Mouse (Mus musculus): ENCODE measurements around the gene Itga10. TPM values are rescaled to one million over a fixed set of nuclear protein-coding genes. Genes with fewer than 3 reads are reported as not detected.
"Not testable (repeated sequence)": the region's sequence is repeated elsewhere in the genome, so short reads cannot be mapped to it uniquely, and the experiment has no call there.

The Itga10 gene
- total RNA-seq, 2 experiments from 2014 or later: 0.84 to 1.2 TPM

DNA sequence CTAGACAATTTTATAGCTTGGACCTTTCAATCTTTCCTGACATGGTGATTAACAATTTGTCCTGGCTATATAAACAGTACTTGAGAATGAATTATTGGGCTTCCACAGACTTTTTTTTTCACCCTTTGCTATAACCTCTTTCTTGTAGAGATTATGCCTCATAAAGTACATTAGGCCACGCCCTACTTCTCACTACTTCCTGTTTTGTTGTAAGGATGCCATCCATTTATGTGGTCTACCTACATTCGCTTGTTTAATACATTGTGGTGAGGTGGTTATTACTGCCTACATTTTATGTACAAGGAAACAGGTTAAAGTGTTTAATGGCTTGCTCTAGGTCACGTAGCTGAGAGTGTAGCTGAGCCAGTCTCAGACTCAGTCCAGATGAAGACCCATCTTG is 29.8 kb downstream of the Itga10 start:
- no peak for DNase-seq
- intact Hi-C loops (cut with DNase I): no loop called here

DNA sequence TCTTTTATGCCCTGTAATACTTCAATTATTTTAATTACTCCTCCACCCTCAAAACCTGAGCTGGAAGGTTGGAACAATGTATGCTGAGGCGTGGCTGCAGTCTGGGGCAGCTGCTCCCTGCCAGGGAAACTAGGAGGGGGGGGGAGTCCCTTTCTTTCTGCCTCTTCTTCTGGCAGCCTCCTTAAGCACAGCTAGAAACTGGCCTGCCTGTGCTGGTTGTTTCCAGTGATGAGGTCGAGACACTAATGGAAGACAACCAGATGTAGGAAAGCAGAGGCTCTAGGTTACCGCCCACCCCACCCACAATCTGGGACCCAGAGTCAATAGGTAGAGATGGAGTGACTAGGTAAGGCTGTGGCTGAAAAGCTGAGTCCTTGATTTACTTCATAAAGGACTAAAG is 30.3 kb downstream of the Itga10 start:
- intact Hi-C loops (cut with DNase I): no loop called here
- no peak for DNase-seq

DNA sequence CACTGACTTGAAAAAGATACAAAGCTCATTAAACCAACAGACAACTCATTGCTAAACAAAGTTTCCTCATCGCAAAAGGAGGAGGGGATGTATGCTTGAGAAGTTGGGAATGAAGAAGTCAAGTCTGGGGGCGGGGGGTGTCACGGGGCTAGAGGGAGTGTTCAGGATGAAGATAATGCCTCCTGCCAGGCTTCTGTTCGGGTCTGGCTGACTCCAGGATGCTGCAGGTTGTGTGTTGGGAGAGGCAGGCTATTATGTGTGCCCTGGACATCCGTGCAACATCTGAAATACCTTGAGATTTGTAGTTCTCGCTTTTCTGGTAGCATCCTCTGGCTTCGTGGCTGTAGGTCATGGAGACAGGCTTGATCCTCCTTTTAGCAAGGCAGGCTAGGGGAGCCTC is 33.1 kb downstream of the Itga10 start:
- intact Hi-C loops (cut with DNase I): no loop called here
- DNase-seq: no peak

DNA sequence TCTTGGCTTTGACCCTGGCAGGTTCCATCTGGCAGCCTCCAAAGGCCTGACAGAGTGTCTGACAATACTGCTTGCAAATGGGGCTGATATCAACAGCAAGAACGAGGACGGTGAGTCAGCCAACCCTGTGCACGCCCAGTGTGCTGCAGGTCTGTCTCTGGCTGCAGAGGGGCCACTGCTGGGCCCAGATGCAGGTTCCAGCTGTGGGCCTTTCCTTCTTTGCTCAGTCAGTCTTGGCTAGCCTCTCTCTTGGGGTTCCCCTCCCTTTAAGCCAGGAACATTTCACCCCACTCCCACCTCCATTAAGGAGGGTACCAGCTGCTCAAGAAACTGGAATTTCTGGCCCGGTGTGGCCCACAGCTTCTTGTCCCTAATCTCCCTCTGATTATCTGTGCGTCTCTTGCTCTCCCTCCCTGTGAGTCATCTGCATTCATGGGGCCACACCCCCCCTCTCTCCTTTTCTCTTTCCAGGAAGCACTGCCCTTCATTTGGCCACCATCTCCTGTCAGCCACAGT is 33.8 kb downstream of the Itga10 start:
- no peak for DNase-seq
- intact Hi-C loops (cut with DNase I): no loop called here

DNA sequence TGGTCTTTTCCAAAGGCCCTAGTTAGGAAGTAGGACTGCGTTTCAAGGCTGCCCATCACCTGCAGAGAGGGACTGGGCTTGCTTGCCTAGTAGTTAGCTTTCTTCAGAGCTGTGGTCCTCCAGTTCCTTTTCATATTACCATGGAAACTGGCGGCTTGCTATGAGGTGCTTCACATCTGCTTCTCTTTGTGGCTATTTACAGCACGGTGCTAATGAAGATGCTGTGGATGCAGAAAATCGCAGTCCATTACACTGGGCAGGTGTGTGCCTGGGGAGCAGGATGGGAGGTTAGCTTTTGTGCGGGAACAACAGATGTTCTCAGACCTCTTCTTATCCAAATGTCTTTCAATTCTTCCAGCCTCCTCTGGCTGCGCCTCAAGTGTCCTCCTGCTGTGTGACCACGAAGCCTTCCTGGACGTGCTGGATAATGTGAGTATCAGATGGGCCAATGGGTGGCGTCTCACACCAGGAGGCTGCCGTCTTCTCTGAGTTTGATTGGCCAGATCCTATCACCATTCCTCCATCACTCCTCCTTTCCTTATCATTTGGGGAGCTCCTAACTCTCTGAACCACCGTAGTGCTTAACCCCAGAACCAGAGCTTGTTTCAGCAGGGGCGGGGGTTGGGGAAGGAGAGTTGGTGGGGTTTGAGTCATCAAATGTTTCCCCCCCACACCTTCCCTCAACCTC is 35.0 kb downstream of the Itga10 start:
- intact Hi-C loops (cut with DNase I): no loop called here

DNA sequence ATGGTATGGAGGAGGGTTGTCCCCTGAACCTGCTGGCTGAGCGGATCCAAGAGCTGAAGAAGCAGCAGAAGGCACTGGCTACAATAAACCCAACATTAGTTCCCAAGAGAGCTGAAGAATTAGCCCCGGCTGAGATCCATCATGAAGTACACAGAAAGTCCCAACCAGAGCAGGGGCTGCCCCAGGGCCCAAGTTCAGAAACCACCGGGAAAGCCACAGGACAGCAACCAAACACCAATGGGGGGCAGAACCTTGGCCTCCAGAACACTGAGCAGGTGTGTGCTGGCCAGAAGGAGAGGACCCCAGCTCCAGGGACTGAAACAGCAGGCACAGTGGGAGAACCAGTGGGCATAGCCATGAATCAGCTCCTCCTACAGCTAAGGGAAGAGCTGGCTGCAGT is 38.1 kb downstream of the Itga10 start:
- DNase-seq: no peak
- intact Hi-C loops (cut with DNase I): no loop called here

More for the DNA sequence above, 35.0 kb downstream of the Itga10 start:
- DNase-seq: no peak

DNA sequence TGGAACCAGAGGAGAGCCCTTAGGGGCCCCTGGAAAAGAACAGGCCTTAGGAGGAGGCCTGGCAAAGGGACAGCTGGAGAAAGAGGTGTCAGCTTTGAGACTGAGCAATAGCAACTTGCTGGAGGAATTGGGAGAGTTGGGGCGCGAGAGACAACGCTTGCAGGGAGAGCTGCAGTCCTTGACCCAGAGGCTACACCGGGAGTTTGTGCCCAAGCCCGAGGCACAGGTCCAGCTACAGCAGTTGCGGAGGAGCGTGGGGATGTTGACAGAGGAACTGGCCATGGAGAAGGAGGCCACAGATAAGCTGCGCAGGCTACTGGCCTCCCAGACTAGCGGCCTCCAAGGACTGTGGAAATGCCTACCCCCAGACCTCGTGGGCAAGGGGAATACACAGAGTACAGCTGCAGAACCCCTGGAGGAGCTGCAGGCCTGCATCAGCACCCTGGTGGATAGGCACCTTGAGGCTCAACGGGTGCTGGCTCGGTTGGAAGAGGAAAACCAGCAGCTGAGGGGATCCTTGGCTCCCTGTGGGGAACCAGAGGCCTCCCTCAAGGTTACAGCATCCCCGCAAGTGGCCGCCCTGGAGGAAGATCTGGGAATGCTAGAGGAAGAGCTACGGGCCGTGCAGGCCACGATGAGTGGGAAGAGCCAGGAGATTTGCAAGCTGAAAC is 38.9 kb downstream of the Itga10 start:
- DNase-seq: no peak
- intact Hi-C loops (cut with DNase I): no loop called here

DNA sequence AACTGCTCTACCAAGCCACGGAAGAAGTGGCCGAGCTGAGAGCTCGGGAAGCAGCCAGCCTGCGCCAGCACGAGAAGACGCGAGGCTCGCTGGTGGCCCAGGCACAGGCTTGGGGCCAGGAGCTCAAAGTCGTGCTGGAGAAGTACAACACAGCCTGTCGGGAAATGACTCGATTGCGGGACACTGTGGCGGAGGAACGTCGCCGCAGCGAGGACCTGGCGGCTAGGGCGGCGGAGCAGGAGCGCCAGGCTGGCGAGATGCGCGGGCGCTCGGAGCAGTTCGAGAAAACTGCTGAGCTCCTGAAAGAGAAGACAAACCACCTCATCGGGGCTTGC is 39.4 kb downstream of the Itga10 start:
- no peak for DNase-seq

DNA sequence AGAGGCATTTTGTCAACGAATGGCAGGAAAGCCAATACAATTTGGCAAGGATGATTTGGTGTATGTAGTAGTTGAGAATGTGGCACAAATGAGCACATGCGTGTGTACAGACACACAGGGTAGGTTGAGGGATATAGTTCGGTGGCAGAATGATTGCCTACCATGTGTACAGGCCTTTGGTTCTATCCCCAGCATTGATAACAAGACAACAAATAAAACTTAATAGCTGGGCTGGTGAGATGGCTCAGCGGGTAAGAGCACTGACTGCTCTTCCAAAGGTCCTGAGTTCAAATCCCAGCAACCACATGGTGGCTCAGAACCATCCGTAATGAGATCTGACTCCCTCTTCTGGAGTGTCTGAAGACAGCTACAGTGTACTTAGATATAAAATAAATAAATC is 40.7 kb downstream of the Itga10 start:
- DNase-seq; intact Hi-C loops (cut with DNase I): not testable (repeated sequence)

More for the DNA sequence above, 39.4 kb downstream of the Itga10 start:
- intact Hi-C loops (cut with DNase I): no loop called here

DNA sequence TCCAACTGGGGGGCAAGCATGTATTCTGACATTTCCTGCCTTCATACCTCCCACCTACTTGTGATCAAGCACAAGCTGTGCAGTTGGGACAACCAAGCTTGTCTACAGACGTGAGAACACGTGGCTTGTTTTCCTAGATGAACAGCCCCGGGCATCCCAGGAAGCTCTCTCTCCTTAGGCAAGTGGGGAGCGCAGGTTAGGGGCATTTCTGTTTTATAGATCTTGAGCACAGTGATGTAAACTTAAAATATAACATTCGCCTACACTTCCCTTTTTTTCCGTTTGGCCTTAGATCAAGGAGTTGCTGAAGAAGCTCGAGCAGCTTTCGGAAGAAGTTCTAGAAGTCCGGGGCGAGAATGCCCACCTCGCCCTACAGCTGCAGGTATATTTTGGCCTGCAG is 43.5 kb downstream of the Itga10 start:
- intact Hi-C loops (cut with DNase I): no loop called here

DNA sequence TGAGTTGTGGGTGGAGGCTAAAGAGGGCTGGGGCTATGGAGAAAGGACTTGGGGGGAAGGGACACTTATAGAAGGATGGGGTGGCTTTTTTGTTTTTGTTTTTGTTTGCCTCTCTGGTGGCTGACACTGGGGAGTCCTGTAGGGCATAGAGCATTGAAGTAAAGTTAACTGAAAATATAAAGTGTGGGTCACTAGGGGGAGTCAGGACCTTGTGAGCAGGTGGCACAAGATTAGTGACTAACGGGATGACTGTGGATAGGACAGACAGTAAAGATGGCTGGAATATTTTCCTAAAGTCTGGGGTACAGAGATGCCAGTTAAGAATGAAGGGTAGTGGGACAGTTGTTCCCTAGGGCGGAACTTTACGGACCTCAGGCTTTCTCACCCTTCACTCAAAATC is 44.9 kb downstream of the Itga10 start:
- no peak for DNase-seq
- intact Hi-C loops (cut with DNase I): no loop called here

More for the DNA sequence above, 43.5 kb downstream of the Itga10 start:
- DNase-seq: no peak

DNA sequence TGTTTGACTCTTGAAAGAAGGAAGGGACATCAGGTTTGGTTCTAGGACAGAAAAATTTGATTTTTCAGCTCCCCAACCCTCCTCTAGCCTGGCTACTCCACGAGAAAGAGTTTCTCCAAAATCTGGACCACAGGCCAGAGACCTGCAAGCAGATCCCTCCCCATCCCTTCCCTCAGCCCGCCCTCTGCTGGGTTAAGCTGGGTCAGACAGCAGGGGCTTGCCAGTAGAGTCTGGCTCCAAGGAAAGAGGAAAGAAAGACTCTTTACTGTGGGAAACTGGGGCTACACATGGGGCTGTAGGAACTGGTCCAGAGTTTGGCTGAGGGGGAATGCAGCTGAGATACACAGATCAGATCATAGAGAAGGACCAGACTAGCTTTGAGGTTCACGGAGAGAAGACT is 47.1 kb downstream of the Itga10 start:
- intact Hi-C loops (cut with DNase I): no loop called here
- peak in 1 of 2 experiments; percentile 46 for DNase-seq

DNA sequence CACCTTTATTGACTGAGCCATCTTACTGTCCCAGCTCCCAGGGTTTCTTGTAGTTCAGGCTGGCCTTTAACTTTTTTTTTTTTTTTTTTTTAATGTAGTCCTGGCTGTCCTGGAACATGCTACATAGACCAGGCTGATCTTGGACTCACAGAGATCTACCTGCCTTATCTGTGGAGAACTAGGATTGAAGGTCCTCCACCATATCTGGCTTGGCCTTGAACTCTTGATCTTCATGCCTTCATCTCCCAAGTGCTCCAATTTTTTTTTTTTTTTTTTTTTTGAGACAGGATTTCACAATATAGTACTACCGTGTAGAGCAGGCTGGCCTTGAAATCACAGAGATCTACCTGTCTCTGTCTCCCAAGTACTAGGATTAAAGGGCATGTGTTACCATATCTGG is 48.2 kb downstream of the Itga10 start:
- no peak for DNase-seq
- intact Hi-C loops (cut with DNase I): no loop called here

DNA sequence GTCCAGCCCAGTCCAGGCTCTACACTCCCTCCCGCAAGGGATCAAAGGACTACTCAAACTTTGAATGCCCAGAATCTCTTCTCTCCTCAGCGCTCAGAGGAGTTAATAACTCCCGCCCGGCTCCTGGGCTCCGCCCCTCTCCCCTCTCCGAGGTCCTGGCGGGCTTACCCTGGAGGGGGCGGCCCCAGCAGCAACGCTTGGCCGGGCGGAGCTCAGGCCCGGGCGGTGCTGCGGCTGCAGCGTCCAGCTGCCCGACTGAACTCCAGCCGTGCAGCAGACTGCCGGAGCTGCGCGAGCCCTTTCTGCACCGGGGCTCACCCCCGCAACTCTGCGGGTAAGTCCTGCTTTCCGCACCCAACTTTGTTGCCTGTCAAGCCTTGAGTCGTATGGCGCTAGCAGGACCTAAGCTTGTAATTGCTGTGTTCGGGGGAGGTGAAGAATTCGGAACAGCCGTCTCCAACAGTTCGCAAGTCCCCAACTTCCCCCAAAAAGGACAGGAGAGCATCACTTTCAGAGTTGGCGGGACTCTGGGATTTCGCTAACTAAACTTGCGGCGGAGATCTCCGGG is 50.9 kb downstream of the Itga10 start, which contains the start of gene Pias3:
Gene Pias3, plus strand, starts transcription at position 187 of the 568 bp plus-strand sequence.
- DNase-seq: peak; percentile 76 to 83
- intact Hi-C loops (cut with DNase I): no loop called here

DNA sequence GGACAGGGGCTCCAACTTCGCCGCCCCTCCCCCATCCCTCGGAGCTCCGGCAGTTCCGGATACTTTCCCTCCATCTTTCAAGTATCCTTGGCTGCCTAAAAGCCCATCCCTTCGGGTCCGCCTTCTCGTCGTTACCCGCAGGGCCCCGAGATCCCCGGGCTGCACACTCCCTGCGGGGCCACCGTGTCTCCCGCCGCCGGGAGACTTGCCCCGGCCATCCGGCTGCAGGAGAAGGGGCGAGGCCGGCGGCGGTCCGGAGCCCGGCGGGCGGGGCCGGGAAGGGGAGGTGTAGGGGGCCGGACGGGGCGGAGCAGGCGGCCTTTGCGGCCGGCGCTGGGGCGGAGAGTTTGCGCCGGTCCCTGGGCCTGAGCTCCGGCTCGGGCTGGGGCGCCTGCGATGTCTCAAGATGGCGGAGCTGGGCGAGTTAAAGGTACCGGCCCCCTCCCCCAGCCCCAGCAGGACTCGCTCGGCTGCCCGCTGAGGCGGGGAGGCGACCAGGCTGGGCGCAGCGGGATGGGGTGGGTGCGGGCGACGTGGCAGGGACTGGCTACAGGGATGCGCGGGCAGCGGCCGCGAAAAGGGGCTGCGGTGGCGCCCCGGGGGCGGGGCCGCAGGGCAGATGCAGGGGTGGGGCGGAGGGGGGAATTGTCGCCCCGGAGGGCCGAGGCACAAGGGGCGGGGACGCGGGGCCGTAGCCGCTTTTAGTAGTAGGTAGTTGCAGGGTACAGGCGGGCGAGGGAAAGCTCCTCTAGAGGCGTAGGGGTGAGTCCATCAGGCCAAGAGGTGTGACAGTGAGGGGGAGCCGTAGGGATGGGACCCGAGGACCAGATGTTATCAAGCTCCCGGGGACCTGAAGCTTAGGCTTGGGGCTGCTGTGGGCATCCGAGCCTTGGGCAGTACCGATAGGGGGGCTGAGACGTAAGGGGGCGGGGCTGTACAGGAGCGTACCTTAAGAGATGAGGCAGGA is 51.7 kb downstream of the Itga10 start:
- DNase-seq: peak; percentile 87 to 89
- intact Hi-C loops (cut with DNase I): no loop called here

DNA sequence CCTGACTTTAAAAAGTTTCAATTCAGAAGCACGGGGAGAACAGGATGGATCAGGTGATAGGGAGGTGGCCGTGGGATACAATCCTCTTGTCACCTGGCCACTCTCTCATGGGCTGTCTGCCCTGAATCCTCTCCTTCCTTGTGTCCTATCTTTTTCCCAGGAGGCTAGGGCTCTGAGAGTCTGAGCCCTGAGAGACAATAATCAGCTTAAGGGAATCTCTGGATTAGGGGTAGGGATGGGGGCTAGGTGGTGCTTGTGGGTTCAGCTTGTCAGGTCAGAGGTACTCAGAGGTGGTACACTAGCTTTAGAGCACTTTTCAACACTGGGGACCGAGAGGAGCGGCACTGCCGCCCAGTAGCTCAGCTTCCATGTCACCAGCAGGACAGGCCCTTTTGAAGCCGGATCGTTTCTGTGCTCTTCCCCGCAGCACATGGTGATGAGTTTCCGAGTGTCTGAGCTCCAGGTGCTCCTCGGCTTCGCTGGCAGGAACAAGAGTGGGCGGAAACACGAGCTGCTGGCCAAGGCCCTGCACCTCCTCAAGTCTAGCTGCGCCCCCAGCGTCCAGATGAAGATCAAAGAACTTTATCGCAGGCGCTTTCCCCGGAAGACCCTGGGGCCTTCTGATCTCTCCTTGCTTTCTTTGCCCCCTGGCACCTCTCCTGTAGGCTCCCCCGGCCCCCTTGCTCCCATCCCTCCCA is 53.8 kb downstream of the Itga10 start:
- no peak for DNase-seq
- intact Hi-C loops (cut with DNase I): no loop called here

DNA sequence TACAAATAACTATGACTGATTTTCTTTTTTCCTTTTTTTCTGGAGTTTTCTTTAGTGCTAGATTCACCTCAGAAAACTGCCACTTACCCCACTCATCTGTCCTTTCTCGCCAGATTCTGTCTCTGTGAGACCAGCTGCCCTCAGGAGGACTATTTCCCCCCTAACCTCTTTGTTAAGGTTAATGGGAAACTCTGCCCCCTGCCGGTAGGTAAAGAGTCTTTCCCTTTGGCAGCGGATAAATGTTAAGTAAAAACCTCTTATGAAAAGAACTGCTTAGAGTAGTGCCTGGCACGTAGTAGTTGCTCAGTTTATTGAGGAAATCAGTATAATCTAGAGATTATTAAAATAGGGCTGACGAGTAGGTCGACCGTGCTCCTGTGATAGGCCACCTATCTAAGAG is 55.0 kb downstream of the Itga10 start:
- DNase-seq: no peak
- intact Hi-C loops (cut with DNase I): no loop called here

DNA sequence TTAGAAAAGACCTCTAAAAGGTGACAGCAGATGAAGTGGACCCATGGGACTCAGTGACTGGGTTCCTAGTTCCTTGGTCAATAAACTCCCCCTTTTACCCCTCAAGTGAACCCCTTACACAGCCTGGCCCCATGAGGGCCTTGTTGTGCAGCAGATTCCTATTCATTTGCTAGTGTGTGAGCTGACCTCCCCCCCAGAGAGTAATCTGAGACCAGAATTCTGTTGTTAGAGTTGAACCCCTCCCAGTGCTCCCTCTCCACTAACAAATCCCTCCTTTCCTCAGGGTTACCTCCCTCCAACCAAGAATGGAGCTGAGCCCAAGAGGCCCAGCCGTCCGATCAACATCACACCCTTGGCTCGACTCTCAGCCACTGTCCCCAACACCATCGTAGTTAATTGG is 55.6 kb downstream of the Itga10 start:
- DNase-seq: no peak
- intact Hi-C loops (cut with DNase I): no loop called here

DNA sequence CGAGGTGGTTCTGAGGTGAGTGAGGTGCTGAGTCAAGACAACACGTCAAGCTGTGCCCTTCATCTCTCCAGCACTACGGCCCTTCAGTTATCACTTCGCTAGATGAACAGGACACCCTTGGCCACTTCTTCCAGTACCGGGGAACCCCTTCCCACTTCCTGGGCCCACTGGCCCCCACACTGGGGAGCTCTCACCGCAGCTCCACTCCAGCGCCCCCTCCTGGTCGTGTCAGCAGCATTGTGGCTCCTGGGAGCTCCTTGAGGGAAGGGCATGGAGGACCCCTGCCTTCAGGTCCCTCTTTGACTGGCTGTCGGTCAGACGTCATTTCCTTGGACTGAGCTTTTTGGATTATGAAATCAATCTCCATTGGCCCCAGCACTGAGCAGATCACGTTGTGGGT is 59.4 kb downstream of the Itga10 start:
- intact Hi-C loops (cut with DNase I): no loop called here
- DNase-seq: no peak

DNA sequence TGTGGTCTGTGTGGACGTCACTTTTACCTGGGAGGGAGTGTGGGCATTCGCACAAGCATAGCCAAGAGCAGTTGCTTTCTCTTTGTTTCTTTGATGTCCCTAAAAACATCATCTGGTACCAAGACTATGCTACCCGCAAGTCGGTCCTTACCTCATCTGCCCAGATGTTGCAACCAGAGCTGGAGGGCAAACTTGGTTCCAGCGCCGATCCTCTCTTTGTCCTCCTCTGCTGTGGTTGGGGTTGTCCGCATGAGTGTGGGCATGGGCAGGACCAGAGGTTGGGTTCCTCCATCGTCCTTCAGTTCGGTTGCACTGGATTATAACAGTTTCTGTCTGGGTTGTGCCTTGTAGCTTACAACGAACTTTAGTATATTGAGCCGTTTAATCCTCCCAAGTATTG is 60.8 kb downstream of the Itga10 start:
- intact Hi-C loops (cut with DNase I): loop anchor here (2.0 kb wide), 1 partner anchor 161 kb away; no protein-coding TSS in a partner anchor
- DNase-seq: no peak
